Comparison of ENCODE assay signal across 8 mouse cellular contexts in the genomic region with DNA sequence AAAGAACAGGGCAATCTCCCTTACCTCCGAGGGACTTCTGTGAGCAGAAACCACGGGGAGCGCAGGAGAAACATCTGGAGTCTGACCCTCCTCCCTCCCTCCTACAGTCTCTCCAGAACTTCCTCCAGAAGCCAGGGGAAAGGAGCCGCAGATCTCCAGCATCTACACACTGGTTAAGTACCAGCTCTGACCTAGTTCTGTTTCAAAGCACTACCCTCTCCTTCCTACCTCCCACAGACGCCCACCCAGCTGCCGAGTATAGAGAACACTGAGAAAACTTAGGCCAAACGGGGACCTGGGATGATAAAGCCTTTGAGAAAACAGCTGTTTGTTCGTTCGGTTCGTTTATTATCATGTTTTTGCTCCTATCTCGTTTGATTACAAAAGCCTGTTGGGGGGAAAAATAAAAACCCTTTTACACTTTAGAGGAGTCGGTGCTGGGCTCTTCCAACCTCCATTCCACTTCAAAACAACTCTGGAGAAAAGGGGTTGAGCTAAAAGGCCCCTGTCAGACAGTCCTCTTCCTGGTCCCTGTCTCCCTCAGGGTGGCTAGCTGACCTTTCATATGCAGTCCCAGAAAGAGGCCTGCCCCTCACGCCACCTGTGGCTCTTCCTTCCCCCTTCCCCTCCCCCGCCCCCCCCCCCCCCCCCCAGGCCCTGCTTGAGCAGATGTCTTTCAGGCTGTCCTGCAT.
DNase-seq lines count a peak whose midpoint lies in the region; ATAC-seq lines count a peak whose summit lies in the region.

No protein-coding gene starts in this region.

- H3K36me3 ChIP-seq in midbrain, embryonic 10.5 days: no peaks in the 10 kb centered on the region
- H3K36me3 ChIP-seq in midbrain, embryonic 14.5 days (ENCODE audit: control insufficient read depth, insufficient read depth, low read length): no peaks in the 10 kb centered on the region
- H3K36me3 ChIP-seq in limb, embryonic 12.5 days: no peaks in the 10 kb centered on the region

- H3K9me3 ChIP-seq in midbrain, embryonic 10.5 days (replicated peaks): no peaks in the 10 kb centered on the region
- no peaks in the 10 kb centered on the region for H3K9me3 ChIP-seq in midbrain, embryonic 14.5 days (ENCODE audit: control insufficient read depth, low read length)
- no peaks in the 10 kb centered on the region for H3K9me3 ChIP-seq in limb, embryonic 12.5 days

- peaks cover 20% of the 10 kb centered on the region for H3K4me1 ChIP-seq in midbrain, embryonic 10.5 days
- no peaks in the 10 kb centered on the region for H3K4me1 ChIP-seq in midbrain, embryonic 14.5 days (ENCODE audit: control insufficient read depth, insufficient read depth, low read length)
- H3K4me1 ChIP-seq in limb, embryonic 12.5 days (replicated peaks): peaks cover 24% of the 10 kb centered on the region

- H3K4me3 ChIP-seq in midbrain, embryonic 10.5 days: no peak overlapping the region
- no peak overlapping the region for H3K4me3 ChIP-seq in midbrain, embryonic 14.5 days (replicated peaks; ENCODE audit: low read depth, low read length)
- H3K4me3 ChIP-seq in limb, embryonic 12.5 days (replicated peaks): no peak overlapping the region

- no peak for DNase-seq in frontal cortex, postnatal 10 days (ENCODE audit: low spot score in 2 of 2)
- DNase-seq in midbrain, embryonic 10.5 days (ENCODE audit: low spot score): no peak
- DNase-seq in midbrain, embryonic 14.5 days: no peak
- peak; percentile 6 to 13 for DNase-seq in thymus, postnatal 10 days (ENCODE audit: low spot score in 2 of 2)
- DNase-seq in urinary bladder, postnatal 4 days (ENCODE audit: low spot score in 2 of 2): no peak

- H3K9ac ChIP-seq in midbrain, embryonic 14.5 days (replicated peaks; ENCODE audit: low read length): no peak overlapping the region
- no peak overlapping the region for H3K9ac ChIP-seq in limb, embryonic 12.5 days (replicated peaks)

- ATAC-seq in frontal cortex, adult (ENCODE audit: low TSS enrichment): peak; percentile 90
- no peak for ATAC-seq in midbrain, embryonic 14.5 days (ENCODE audit: low FRiP score, low TSS enrichment)
- peak; percentile 53; the same call in 1 of the 2 replicates for ATAC-seq in limb, embryonic 12.5 days (ENCODE audit: insufficient number of reproducible peaks, insufficient read depth, low FRiP score, low TSS enrichment, low read depth)
- no peak for ATAC-seq in inflammation-experienced regulatory T-cells, adult 6 months

- WGBS in midbrain, embryonic 10.5 days: 28% methylated on average over 13 of the region's 14 CpGs
- WGBS in midbrain, embryonic 14.5 days: 32% methylated on average over 13 of the region's 14 CpGs
- whole genome bisulfite sequencing in limb, embryonic 12.5 days: 14% methylated on average over 13 of the region's 14 CpGs

- H3K4me2 ChIP-seq in midbrain, embryonic 14.5 days (ENCODE audit: low read length): no peak overlapping the region
- H3K4me2 ChIP-seq in limb, embryonic 12.5 days: peak overlapping the region; percentile 17; the same call in 1 of the 2 replicates

- H3K27me3 ChIP-seq in midbrain, embryonic 10.5 days (ENCODE audit: low read depth, poor library complexity, severe bottlenecking): no peaks in the 10 kb centered on the region
- no peaks in the 10 kb centered on the region for H3K27me3 ChIP-seq in midbrain, embryonic 14.5 days (ENCODE audit: control insufficient read depth, insufficient read depth, low read length)
- no peaks in the 10 kb centered on the region for H3K27me3 ChIP-seq in limb, embryonic 12.5 days

- H3K27ac ChIP-seq in midbrain, embryonic 10.5 days (replicated peaks): peak overlapping the region; percentile 23
- no peak overlapping the region for H3K27ac ChIP-seq in midbrain, embryonic 14.5 days (replicated peaks; ENCODE audit: low read depth, low read length)
- no peak overlapping the region for H3K27ac ChIP-seq in limb, embryonic 12.5 days

Comparison
In these comparisons a context has a peak if more than half of its experiments do, and no peak if none do; other contexts are left out.
1. ATAC-seq: peak in frontal cortex, adult (single experiment) and limb, embryonic 12.5 days (single experiment); none in midbrain, embryonic 14.5 days (single experiment) and inflammation-experienced regulatory T-cells, adult 6 months (single experiment).
2. DNase-seq: peak in thymus, postnatal 10 days (2 of 2); none in frontal cortex, postnatal 10 days (0 of 2), midbrain, embryonic 10.5 days (single experiment), midbrain, embryonic 14.5 days (single experiment) and urinary bladder, postnatal 4 days (0 of 2).